Mouse (Mus musculus) CH12.LX (cell line): ENCODE measurements around the gene Slc25a14. TPM values are rescaled to one million over a fixed set of nuclear protein-coding genes. Genes with fewer than 3 reads are reported as not detected.

Experiments
- DNase-seq: peaks from one replicate; pipeline ENCODE4 v3.0.0-alpha.2; 2013; ENCODE audit errors: extremely low read depth
- H3K27ac ChIP-seq: 2 replicates; pipeline ENCODE4 v1.5.1; 2012; ENCODE audit warnings: low read depth, mild to moderate bottlenecking, control low read depth, moderate library complexity; ENCODE audit not compliant: insufficient read depth
- H3K27me3 ChIP-seq: replicated peaks from 2 replicates; pipeline ENCODE3; 2012; ENCODE audit warnings: inconsistent platforms
- H3K36me3 ChIP-seq, 2 experiments: replicated peaks in 1 of 2; 2 replicates each; pipeline versions ENCODE3 to v1.6.1; 2012; ENCODE audit warnings: inconsistent platforms in 1 of 2, low read length in 1 of 2, mild to moderate bottlenecking in 1 of 2, mixed read lengths in 1 of 2, moderate library complexity in 1 of 2; ENCODE audit not compliant: control insufficient read depth in 1 of 2, insufficient read depth in 1 of 2
- H3K4me1 ChIP-seq, 2 experiments: 2 replicates each; pipeline ENCODE4 v1.6.1; 2012; ENCODE audit warnings: inconsistent platforms in 1 of 2, moderate library complexity in 1 of 2; ENCODE audit not compliant: insufficient read depth in 2 of 2, control insufficient read depth in 1 of 2
- H3K4me2 ChIP-seq: 2 replicates; pipeline ENCODE4 v1.6.1; 2012; ENCODE audit warnings: low read depth, mild to moderate bottlenecking, control low read depth; ENCODE audit not compliant: poor library complexity, insufficient read depth, severe bottlenecking
- H3K4me3 ChIP-seq, 3 experiments: fragments of 150-350 bp in 1 of 3; sonication (generic) in 1 of 3; replicated peaks in 1 of 3; 2 replicates each; pipeline versions ENCODE3 to v1.5.1; 2011 to 2012; ENCODE audit warnings: low read depth in 2 of 3, low read length in 2 of 3, mild to moderate bottlenecking in 2 of 3, moderate library complexity in 2 of 3, control low read depth in 1 of 3, improper control_type of control experiment in 1 of 3, inconsistent platforms in 1 of 3, mixed read lengths in 1 of 3; ENCODE audit not compliant: poor library complexity in 1 of 3
- H3K79me2 ChIP-seq: replicated peaks from 2 replicates; pipeline ENCODE4 v1.6.1; 2012; ENCODE audit warnings: mild to moderate bottlenecking, moderate library complexity; ENCODE audit not compliant: control insufficient read depth, poor library complexity, insufficient read depth, severe bottlenecking; ENCODE audit errors: extremely low read depth
- H3K9ac ChIP-seq: 2 replicates; pipeline ENCODE4 v1.6.1; 2012; ENCODE audit warnings: low read depth, mild to moderate bottlenecking, control low read depth, moderate library complexity; ENCODE audit not compliant: insufficient read depth
- H3K9me3 ChIP-seq: replicated peaks from 2 replicates; pipeline ENCODE3; 2012; ENCODE audit warnings: low read length, inconsistent platforms, mixed read lengths
- BHLHE40 ChIP-seq: IDR thresholded peaks from 2 replicates; pipeline ENCODE4 v1.6.1; 2011; ENCODE audit warnings: mild to moderate bottlenecking, low read depth, low read length, improper control_type of control experiment
- CHD2 ChIP-seq: IDR thresholded peaks from 2 replicates; pipeline ENCODE4 v1.6.1; 2011; ENCODE audit warnings: low read length, improper control_type of control experiment
- CTCF ChIP-seq, 2 experiments: IDR thresholded peaks in 1 of 2; conservative IDR thresholded peaks in 1 of 2; 2 replicates each; pipeline ENCODE4 v1.5.1; 2011 to 2012; ENCODE audit warnings: low read depth in 2 of 2, low read length in 2 of 2, improper control_type of control experiment in 1 of 2, inconsistent platforms in 1 of 2, mild to moderate bottlenecking in 1 of 2, moderate library complexity in 1 of 2
- ELF1 ChIP-seq: IDR thresholded peaks from 2 replicates; pipeline ENCODE4 v1.6.1; 2014; ENCODE audit warnings: low read depth, mild to moderate bottlenecking, inconsistent platforms, low read length, improper control_type of control experiment
- MAX ChIP-seq: IDR thresholded peaks from 2 replicates; pipeline ENCODE4 v1.6.1; 2011; ENCODE audit warnings: low read length, improper control_type of control experiment
- MYC ChIP-seq: IDR thresholded peaks from 2 replicates; pipeline ENCODE4 v1.6.1; 2011; ENCODE audit warnings: low read depth, mild to moderate bottlenecking, improper control_type of control experiment, low read length
- NRF1 ChIP-seq: IDR thresholded peaks from 2 replicates; pipeline ENCODE4 v1.6.1; 2014; ENCODE audit warnings: low read depth, mild to moderate bottlenecking, inconsistent platforms, low read length, improper control_type of control experiment, moderate library complexity
- POLR2A ChIP-seq: IDR thresholded peaks from 2 replicates; pipeline ENCODE4 v1.6.1; 2011; ENCODE audit warnings: low read depth, mild to moderate bottlenecking, improper control_type of control experiment, low read length
- RAD21 ChIP-seq: IDR thresholded peaks from 2 replicates; pipeline ENCODE4 v1.6.1; 2011; ENCODE audit warnings: low read depth, mild to moderate bottlenecking, low read length, improper control_type of control experiment, moderate library complexity
- TBP ChIP-seq: conservative IDR thresholded peaks from 2 replicates; pipeline ENCODE4 v1.6.1; 2011; ENCODE audit warnings: low read depth, low read length, improper control_type of control experiment
- TCF12 ChIP-seq: IDR thresholded peaks from 2 replicates; pipeline ENCODE4 v1.6.1; 2014; ENCODE audit warnings: low read depth, mild to moderate bottlenecking, inconsistent platforms, low read length, improper control_type of control experiment
- USF2 ChIP-seq: conservative IDR thresholded peaks from 2 replicates; pipeline ENCODE4 v1.6.1; 2011; ENCODE audit warnings: low read depth, low read length, improper control_type of control experiment
- dilution Hi-C: fragments of 300-500 bp; cut with MboI; formaldehyde crosslinking; loops from 2 replicates; pipeline ENCODE4 v1.14.3; 2020; ENCODE audit warnings: low sequenced_read_pairs; ENCODE audit not compliant: extremely low pct_unique_long_range_greater_than_20kb, extremely low pct_ligation_motif_present
- in situ Hi-C: fragments of 300-500 bp; cut with MboI; formaldehyde crosslinking; loops from 3 replicates; pipeline ENCODE4 v1.14.3; 2019; ENCODE audit warnings: low sequenced_read_pairs, low pct_ligation_motif_present, low pct_unique_long_range_greater_than_20kb, mixed read lengths
- polyA plus RNA-seq: library from polyadenylated mRNA; unstranded; fragments of >175 nt; gene quantifications from 2 replicates; pipeline ENCODE4 v1.2.1, GENCODE M21; 2012; ENCODE audit warnings: low read depth; ENCODE audit not compliant: insufficient read length
- total RNA-seq, 2 experiments: library from RNA; depleted of rRNA; stranded (reverse); fragments of 300-350 nt in 1 of 2; fragments of >200 nt in 1 of 2; gene quantifications; 2 replicates each; pipeline ENCODE4 v1.2.3; 2012 to 2014

Gene Slc25a14
- total and polyA plus RNA-seq, 3 experiments, result 9.7 to 13.7 (median 10.1) TPM

DNA sequence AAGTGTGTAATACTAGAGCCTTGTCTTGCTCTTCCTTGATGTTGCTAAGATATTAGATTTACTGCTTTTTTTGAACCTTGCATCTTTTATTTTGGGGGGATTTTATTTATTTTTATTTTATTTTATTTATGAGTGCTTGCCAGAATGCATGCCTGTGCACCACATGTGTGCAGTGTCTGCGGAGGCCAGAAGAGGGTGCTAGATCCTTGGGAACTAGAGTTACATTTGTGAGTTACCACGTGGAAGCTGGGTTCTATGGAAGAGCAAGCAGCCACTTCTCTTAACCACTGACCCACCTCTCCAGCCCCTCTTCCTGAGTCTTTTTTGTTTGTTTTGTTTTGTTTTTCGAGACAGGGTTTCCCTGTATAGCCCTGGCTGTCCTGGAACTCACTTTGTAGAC, 46.4 kb downstream of the Slc25a14 start:
- no peaks in the 10 kb centered on the region for H3K36me3 ChIP-seq
- H3K9me3 ChIP-seq, result no peaks in the 10 kb centered on the region
- H3K27me3 ChIP-seq, result no peaks in the 10 kb centered on the region
- H3K4me3 ChIP-seq, result no peak overlapping the region
- H3K4me2 ChIP-seq, result no peak overlapping the region
- H3K27ac ChIP-seq, result no peak overlapping the region
- in situ Hi-C loops, result no loop called here
- DNase-seq, result peak; percentile 12
- TF ChIP-seq NRF1, result no peak
- peak; percentile 36 for TF ChIP-seq RAD21
- TF ChIP-seq CHD2, result no peak
- peak in 1 of 2 experiments; percentile 38; a peak in 2 of 4 replicates for TF ChIP-seq CTCF (conservative IDR thresholded peaks at IDR 0.05 in 1 of 2, IDR thresholded peaks at IDR 0.05 in 1 of 2; ENCODE audit: low read depth in 2 of 2, low read length in 2 of 2)
- no peak for TF ChIP-seq ELF1
- TF ChIP-seq TCF12, result no peak
- TF ChIP-seq MAX, result no peak
- TF ChIP-seq BHLHE40, result no peak
- no peak for TF ChIP-seq USF2
- 0 out of 2 replicates have a peak, but pooled peaks have one; percentile 30 for TF ChIP-seq MYC
- no peak for TF ChIP-seq POLR2A
- dilution Hi-C loops, result no loop called here
- no peaks in the 10 kb centered on the region for H3K79me2 ChIP-seq
- H3K9ac ChIP-seq, result no peak overlapping the region
- H3K4me1 ChIP-seq, result peaks cover 0 to 2% of the 10 kb centered on the region in 2 experiments; a peak in 1 of 4 replicates

DNA sequence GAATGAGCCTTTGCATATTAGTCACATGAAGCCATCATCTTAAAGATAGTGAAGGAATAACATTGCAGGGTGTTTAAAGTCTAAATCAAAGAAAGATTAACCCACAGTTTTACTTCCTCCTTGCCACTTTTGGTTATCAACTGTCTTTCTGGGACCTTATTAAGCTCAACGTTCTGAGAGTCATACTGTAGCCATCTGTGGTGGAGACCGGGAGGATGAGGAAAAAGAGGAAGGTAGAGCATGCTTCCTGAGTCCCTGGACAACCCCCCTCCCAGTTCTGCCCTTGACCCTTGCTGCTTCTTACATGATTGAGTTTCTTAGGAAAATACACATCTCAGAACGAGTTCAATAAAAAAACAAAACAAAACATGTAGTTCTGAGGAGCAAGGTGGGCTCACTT, 48.5 kb downstream of the Slc25a14 start:
- Histone ChIP-seq H3K4me3 (no peak overlapping the region), H3K4me1 (peaks cover 0 to 2% of the 10 kb centered on the region in 2 experiments; a peak in 1 of 4 replicates), H3K9me3 (no peaks in the 10 kb centered on the region), H3K4me2 (no peak overlapping the region), H3K36me3 (no peaks in the 10 kb centered on the region), H3K27me3 (no peaks in the 10 kb centered on the region), H3K79me2 (no peaks in the 10 kb centered on the region), H3K9ac (no peak overlapping the region), H3K27ac (no peak overlapping the region)
- TF ChIP-seq TBP, result no peak
- no peak for TF ChIP-seq POLR2A
- in situ Hi-C loops (no loop called here), dilution Hi-C loops (no loop called here)
- no peak for DNase-seq

DNA sequence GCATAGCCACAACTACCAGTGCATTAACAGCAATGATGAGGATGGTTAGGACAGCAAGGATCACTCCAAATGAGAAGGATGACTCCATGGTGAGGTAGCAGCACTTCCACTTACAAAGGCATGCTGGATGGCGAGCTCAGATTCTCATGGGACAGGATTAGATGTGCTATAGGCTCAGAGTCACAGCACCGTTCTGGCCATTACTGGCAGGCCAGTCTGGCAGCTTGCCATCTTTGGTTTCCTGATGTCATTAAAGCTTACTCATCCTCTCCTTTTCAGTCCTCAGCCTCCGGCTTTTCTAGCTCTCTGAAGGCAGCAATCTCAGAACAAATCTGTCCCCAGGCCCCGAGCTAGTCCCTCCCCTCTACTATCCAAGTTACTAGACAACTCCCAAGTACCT, 51.0 kb downstream of the Slc25a14 start, which contains the start of gene Gpr119:
Gene Gpr119, minus strand, starts transcription at position 308 of the 400 bp plus-strand sequence.
- peak within 1 kb of the TSS; percentile 21; the same call in 1 of the 2 replicates for H3K4me2 ChIP-seq
- TF ChIP-seq TBP, result no peak
- H3K4me1 ChIP-seq, result peaks cover 0 to 2% of the 10 kb centered on the region in 2 experiments; a peak in 1 of 4 replicates
- H3K27ac ChIP-seq, result no peak within 1 kb of the TSS
- no peaks in the 10 kb centered on the region for H3K9me3 ChIP-seq
- dilution Hi-C loops (no loop called here), in situ Hi-C loops (no loop called here)
- no peaks in the 10 kb centered on the region for H3K27me3 ChIP-seq
- no peaks in the 10 kb centered on the region for H3K79me2 ChIP-seq
- no peaks in the 10 kb centered on the region for H3K36me3 ChIP-seq
- no peak within 1 kb of the TSS for H3K4me3 ChIP-seq
- DNase-seq, result no peak
- no peak within 1 kb of the TSS for H3K9ac ChIP-seq
